Mouse (Mus musculus): ENCODE measurements at regions not wholly inside any gene's neighbourhood (a gene's known extent, or its start where the extent isn't known, plus 50 kb on each side); places are given as distances from the start of the nearest gene placed in this dataset.

- H3K9me3 ChIP-seq (replicated peaks): peaks cover 3% of the 10 kb centered on the region; the same call in 1 of the 2 replicates
- no peak overlapping the region for H3K4me3 ChIP-seq (ENCODE audit: low read depth, low read length)
- no peak for ATAC-seq (ENCODE audit: extremely low read depth, insufficient number of reproducible peaks, low FRiP score, poor library complexity, severe bottlenecking)
- H3K4me1 ChIP-seq (ENCODE audit: insufficient read depth, low read depth, low read length): peaks cover 21% of the 10 kb centered on the region
- DNase-seq (ENCODE audit: low spot score): no peak
- no peaks in the 10 kb centered on the region for H3K27me3 ChIP-seq (ENCODE audit: insufficient read depth, low read length)
- TF ChIP-seq TAL1 (conservative IDR thresholded peaks at IDR 0.05; ENCODE audit: low read depth, low read length) (no peak), GATA2 (IDR thresholded peaks at IDR 0.05; ENCODE audit: borderline replicate concordance, low read depth, low read length) (no peak), GATA1 (IDR thresholded peaks at IDR 0.05; ENCODE audit: borderline replicate concordance, low read length) (no peak), POLR2AphosphoS5 (IDR thresholded peaks at IDR 0.05; ENCODE audit: insufficient replicate concordance, low read depth, low read length) (no peak), CTCF (IDR thresholded peaks at IDR 0.05; ENCODE audit: low read depth, low read length) (no peak)
- H3K36me3 ChIP-seq (replicated peaks): no peaks in the 10 kb centered on the region
Observed at GRCm38 (mm10) chr11:90088473-90088872, 58.3 kb downstream of the Tmem100 start.

GRCm38 (mm10) chr11:90094052-90094451 lies 63.9 kb downstream of the Tmem100 start:
- peak; percentile 6 for DNase-seq (ENCODE audit: low spot score)

GRCm38 (mm10) chr11:90094700-90095355 lies 64.7 kb downstream of the Tmem100 start:
- DNase-seq (ENCODE audit: low spot score): no peak
- TF ChIP-seq GATA2 (IDR thresholded peaks at IDR 0.05; ENCODE audit: borderline replicate concordance, low read depth, low read length) (no peak), GATA1 (IDR thresholded peaks at IDR 0.05; ENCODE audit: borderline replicate concordance, low read length) (no peak), POLR2AphosphoS5 (IDR thresholded peaks at IDR 0.05; ENCODE audit: insufficient replicate concordance, low read depth, low read length) (no peak), CTCF (IDR thresholded peaks at IDR 0.05; ENCODE audit: low read depth, low read length) (no peak), TAL1 (conservative IDR thresholded peaks at IDR 0.05; ENCODE audit: low read depth, low read length) (no peak)
- Histone ChIP-seq H3K4me1 (ENCODE audit: insufficient read depth, low read depth, low read length) (peaks cover 52% of the 10 kb centered on the region), H3K36me3 (replicated peaks) (no peaks in the 10 kb centered on the region), H3K27me3 (ENCODE audit: insufficient read depth, low read length) (no peaks in the 10 kb centered on the region), H3K9me3 (replicated peaks) (0 out of 2 replicates have a peak, but pooled peaks cover 2% of the 10 kb centered on the region), H3K4me3 (ENCODE audit: low read depth, low read length) (peak overlapping the region; percentile 7; the same call in 1 of the 2 replicates)
- ATAC-seq (ENCODE audit: extremely low read depth, insufficient number of reproducible peaks, low FRiP score, poor library complexity, severe bottlenecking): no peak

More at GRCm38 (mm10) chr11:90094052-90094451, 63.9 kb downstream of the Tmem100 start:
- Histone ChIP-seq H3K9me3 (replicated peaks) (0 out of 2 replicates have a peak, but pooled peaks cover 2% of the 10 kb centered on the region), H3K4me1 (ENCODE audit: insufficient read depth, low read depth, low read length) (peaks cover 48% of the 10 kb centered on the region), H3K4me3 (ENCODE audit: low read depth, low read length) (no peak overlapping the region), H3K27me3 (ENCODE audit: insufficient read depth, low read length) (no peaks in the 10 kb centered on the region), H3K36me3 (replicated peaks) (no peaks in the 10 kb centered on the region)
- TF ChIP-seq TAL1 (conservative IDR thresholded peaks at IDR 0.05; ENCODE audit: low read depth, low read length) (peak; percentile 79), GATA2 (IDR thresholded peaks at IDR 0.05; ENCODE audit: borderline replicate concordance, low read depth, low read length) (no peak)
- peak; percentile 92 for ATAC-seq (ENCODE audit: extremely low read depth, insufficient number of reproducible peaks, low FRiP score, poor library complexity, severe bottlenecking)

DNA sequence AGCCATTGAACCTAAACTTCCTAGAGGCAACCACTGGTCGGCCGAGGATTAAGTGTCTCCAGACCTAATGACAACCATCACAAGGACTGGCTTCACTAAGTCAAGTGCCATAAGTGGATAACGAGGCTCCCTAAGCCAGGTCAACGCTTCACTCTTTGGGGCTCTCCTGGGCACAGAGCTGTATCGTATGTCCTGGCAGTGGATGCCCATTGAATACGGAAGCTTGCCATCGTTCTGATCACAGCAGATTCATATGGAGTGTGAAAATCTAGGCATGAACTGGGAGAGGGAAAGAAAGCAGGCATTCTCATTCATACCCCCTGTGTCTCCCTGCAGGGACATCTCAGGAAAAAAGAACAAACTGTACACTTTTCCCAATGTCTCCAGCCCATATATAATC lies 68.3 kb downstream of the Tmem100 start:
- Histone ChIP-seq H3K4me1 (ENCODE audit: insufficient read depth, low read depth, low read length) (peaks cover 52% of the 10 kb centered on the region), H3K36me3 (replicated peaks) (no peaks in the 10 kb centered on the region), H3K27me3 (ENCODE audit: insufficient read depth, low read length) (no peaks in the 10 kb centered on the region), H3K9me3 (replicated peaks) (peaks cover 4% of the 10 kb centered on the region), H3K4me3 (ENCODE audit: low read depth, low read length) (no peak overlapping the region)
- ATAC-seq (ENCODE audit: extremely low read depth, insufficient number of reproducible peaks, low FRiP score, poor library complexity, severe bottlenecking) (no peak), DNase-seq (ENCODE audit: low spot score) (no peak)
- TF ChIP-seq TAL1 (conservative IDR thresholded peaks at IDR 0.05; ENCODE audit: low read depth, low read length) (no peak), POLR2AphosphoS5 (IDR thresholded peaks at IDR 0.05; ENCODE audit: insufficient replicate concordance, low read depth, low read length) (no peak), GATA2 (IDR thresholded peaks at IDR 0.05; ENCODE audit: borderline replicate concordance, low read depth, low read length) (no peak), CTCF (IDR thresholded peaks at IDR 0.05; ENCODE audit: low read depth, low read length) (no peak), GATA1 (IDR thresholded peaks at IDR 0.05; ENCODE audit: borderline replicate concordance, low read length) (no peak)

DNA sequence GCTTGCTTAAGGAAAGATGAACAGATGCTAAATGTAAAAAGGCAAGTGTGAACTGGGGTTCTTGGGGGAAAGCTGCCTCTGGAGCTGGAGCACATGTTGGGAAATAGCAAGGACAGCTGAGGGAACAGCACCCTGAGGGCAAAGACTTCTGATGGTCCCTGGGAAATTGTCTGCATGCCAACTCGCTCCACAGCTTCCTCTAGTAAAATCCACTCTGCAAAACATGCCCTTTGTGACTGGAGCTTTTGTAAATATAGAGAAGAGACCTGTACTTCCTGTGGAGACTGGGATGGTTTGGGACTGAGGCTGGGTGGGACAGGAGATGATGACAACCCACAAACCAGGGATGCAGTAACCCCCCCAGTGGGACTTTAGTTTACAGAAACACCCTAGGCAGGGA lies 69.0 kb downstream of the Tmem100 start:
- ATAC-seq (ENCODE audit: extremely low read depth, insufficient number of reproducible peaks, low FRiP score, poor library complexity, severe bottlenecking) (no peak), DNase-seq (ENCODE audit: low spot score) (no peak)
- peaks cover 50% of the 10 kb centered on the region for H3K4me1 ChIP-seq (ENCODE audit: insufficient read depth, low read depth, low read length)
- H3K9me3 ChIP-seq (replicated peaks): peaks cover 4% of the 10 kb centered on the region
- no peaks in the 10 kb centered on the region for H3K36me3 ChIP-seq (replicated peaks)
- no peaks in the 10 kb centered on the region for H3K27me3 ChIP-seq (ENCODE audit: insufficient read depth, low read length)
- H3K4me3 ChIP-seq (ENCODE audit: low read depth, low read length): no peak overlapping the region
- TF ChIP-seq CTCF (IDR thresholded peaks at IDR 0.05; ENCODE audit: low read depth, low read length) (no peak), GATA2 (IDR thresholded peaks at IDR 0.05; ENCODE audit: borderline replicate concordance, low read depth, low read length) (no peak), POLR2AphosphoS5 (IDR thresholded peaks at IDR 0.05; ENCODE audit: insufficient replicate concordance, low read depth, low read length) (no peak)

- Histone ChIP-seq H3K4me1 (ENCODE audit: insufficient read depth, low read depth, low read length) (peaks cover 41% of the 10 kb centered on the region), H3K36me3 (replicated peaks) (no peaks in the 10 kb centered on the region), H3K4me3 (ENCODE audit: low read depth, low read length) (no peak overlapping the region), H3K27me3 (ENCODE audit: insufficient read depth, low read length) (no peaks in the 10 kb centered on the region), H3K9me3 (replicated peaks) (peaks cover 4% of the 10 kb centered on the region)
- no peak for ATAC-seq (ENCODE audit: extremely low read depth, insufficient number of reproducible peaks, low FRiP score, poor library complexity, severe bottlenecking)
- TF ChIP-seq GATA2 (IDR thresholded peaks at IDR 0.05; ENCODE audit: borderline replicate concordance, low read depth, low read length) (no peak), TAL1 (conservative IDR thresholded peaks at IDR 0.05; ENCODE audit: low read depth, low read length) (no peak), POLR2AphosphoS5 (IDR thresholded peaks at IDR 0.05; ENCODE audit: insufficient replicate concordance, low read depth, low read length) (no peak), GATA1 (IDR thresholded peaks at IDR 0.05; ENCODE audit: borderline replicate concordance, low read length) (no peak), CTCF (IDR thresholded peaks at IDR 0.05; ENCODE audit: low read depth, low read length) (no peak)
- DNase-seq (ENCODE audit: low spot score): no peak
Observed at GRCm38 (mm10) chr11:90100161-90100560, 70.0 kb downstream of the Tmem100 start.
